Mouse (Mus musculus): ENCODE data around the gene Cd19. TPM values are rescaled to one million over a fixed set of nuclear protein-coding genes. Genes with fewer than 3 reads are reported as not detected.

Cd19 gene
- polyA plus RNA-seq, 2 experiments: 0.18 to 0.19 TPM

- no peak for ATAC-seq (ENCODE audit: low FRiP score, low read depth)
- 89% methylated on average over 3 of the region's 3 CpGs for WGBS
- Histone ChIP-seq H3K9ac (ENCODE audit: low read depth, low read length, severe bottlenecking) (no peak overlapping the region), H3K27ac (replicated peaks; ENCODE audit: low read depth, low read length) (no peak overlapping the region), H3K4me2 (replicated peaks; ENCODE audit: low read depth, low read length, severe bottlenecking) (no peak overlapping the region), H3K27me3 (ENCODE audit: control insufficient read depth, insufficient read depth, low read length) (no peaks in the 10 kb centered on the region), H3K4me1 (ENCODE audit: control insufficient read depth, insufficient read depth, low read length) (no peaks in the 10 kb centered on the region), H3K4me3 (replicated peaks; ENCODE audit: low read length) (no peak overlapping the region), H3K36me3 (ENCODE audit: control insufficient read depth, insufficient read depth, low read length) (peaks cover 46% of the 10 kb centered on the region), H3K9me3 (ENCODE audit: control insufficient read depth, low read length) (no peaks in the 10 kb centered on the region)
- no peak for TF ChIP-seq POLR2A (IDR thresholded peaks at IDR 0.05; ENCODE audit: borderline replicate concordance, extremely low read depth, insufficient read depth, insufficient read length)
- no peak for DNase-seq (ENCODE audit: low spot score)
Measured at GRCm38 (mm10) chr7:126435801-126436200, 21.1 kb upstream of the Cd19 start.

GRCm38 (mm10) chr7:126434726-126435125 is 20.0 kb upstream of the Cd19 start:
- ATAC-seq (ENCODE audit: low FRiP score, low read depth): no peak
- H3K36me3 ChIP-seq (ENCODE audit: control insufficient read depth, insufficient read depth, low read length): peaks cover 38% of the 10 kb centered on the region
- H3K4me3 ChIP-seq (replicated peaks; ENCODE audit: low read length): no peak overlapping the region
- H3K4me2 ChIP-seq (replicated peaks; ENCODE audit: low read depth, low read length, severe bottlenecking): no peak overlapping the region
- no peaks in the 10 kb centered on the region for H3K9me3 ChIP-seq (ENCODE audit: control insufficient read depth, low read length)
- 0 out of 2 replicates have a peak, but pooled peaks cover 1% of the 10 kb centered on the region for H3K4me1 ChIP-seq (ENCODE audit: control insufficient read depth, insufficient read depth, low read length)
- no peaks in the 10 kb centered on the region for H3K27me3 ChIP-seq (ENCODE audit: control insufficient read depth, insufficient read depth, low read length)
- no peak for DNase-seq (ENCODE audit: low spot score)
- no peak overlapping the region for H3K27ac ChIP-seq (replicated peaks; ENCODE audit: low read depth, low read length)
- 86% methylated on average over 7 of the region's 7 CpGs for WGBS
- H3K9ac ChIP-seq (ENCODE audit: low read depth, low read length, severe bottlenecking): no peak overlapping the region
- TF ChIP-seq POLR2A (IDR thresholded peaks at IDR 0.05; ENCODE audit: borderline replicate concordance, extremely low read depth, insufficient read depth, insufficient read length): no peak

GRCm38 (mm10) chr7:126430167-126430566 is 15.5 kb upstream of the Cd19 start:
- no peak overlapping the region for H3K4me3 ChIP-seq (replicated peaks; ENCODE audit: low read length)
- H3K27me3 ChIP-seq (ENCODE audit: control insufficient read depth, insufficient read depth, low read length): no peaks in the 10 kb centered on the region
- no peak for DNase-seq (ENCODE audit: low spot score)
- TF ChIP-seq POLR2A (IDR thresholded peaks at IDR 0.05; ENCODE audit: borderline replicate concordance, extremely low read depth, insufficient read depth, insufficient read length): no peak
- ATAC-seq (ENCODE audit: low FRiP score, low read depth): no peak
- H3K27ac ChIP-seq (replicated peaks; ENCODE audit: low read depth, low read length): no peak overlapping the region
- H3K9me3 ChIP-seq (ENCODE audit: control insufficient read depth, low read length): no peaks in the 10 kb centered on the region
- H3K4me1 ChIP-seq (ENCODE audit: control insufficient read depth, insufficient read depth, low read length): peaks cover 13% of the 10 kb centered on the region
- H3K9ac ChIP-seq (ENCODE audit: low read depth, low read length, severe bottlenecking): no peak overlapping the region
- H3K4me2 ChIP-seq (replicated peaks; ENCODE audit: low read depth, low read length, severe bottlenecking): peak overlapping the region; percentile 79; the same call in 1 of the 2 replicates
- peaks cover 26% of the 10 kb centered on the region for H3K36me3 ChIP-seq (ENCODE audit: control insufficient read depth, insufficient read depth, low read length)

GRCm38 (mm10) chr7:126429503-126429898 is 14.8 kb upstream of the Cd19 start:
- Histone ChIP-seq H3K36me3 (ENCODE audit: control insufficient read depth, insufficient read depth, low read length) (peaks cover 23% of the 10 kb centered on the region), H3K4me1 (ENCODE audit: control insufficient read depth, insufficient read depth, low read length) (peaks cover 13% of the 10 kb centered on the region), H3K9me3 (ENCODE audit: control insufficient read depth, low read length) (no peaks in the 10 kb centered on the region), H3K9ac (ENCODE audit: low read depth, low read length, severe bottlenecking) (peak overlapping the region; percentile 80), H3K4me3 (replicated peaks; ENCODE audit: low read length) (peak overlapping the region; percentile 73), H3K27ac (replicated peaks; ENCODE audit: low read depth, low read length) (no peak overlapping the region), H3K27me3 (ENCODE audit: control insufficient read depth, insufficient read depth, low read length) (no peaks in the 10 kb centered on the region), H3K4me2 (replicated peaks; ENCODE audit: low read depth, low read length, severe bottlenecking) (peak overlapping the region; percentile 79)
- DNase-seq (ENCODE audit: low spot score) (no peak), ATAC-seq (ENCODE audit: low FRiP score, low read depth) (no peak)
- WGBS: 31% methylated on average over 15 of the region's 15 CpGs
- no peak for TF ChIP-seq POLR2A (IDR thresholded peaks at IDR 0.05; ENCODE audit: borderline replicate concordance, extremely low read depth, insufficient read depth, insufficient read length)

GRCm38 (mm10) chr7:126428631-126429502 is 14.2 kb upstream of the Cd19 start, which contains the start of gene Rabep2:
Gene Rabep2 (plus strand): TSS chr7:126428759.
- peaks cover 17% of the 10 kb centered on the region for H3K36me3 ChIP-seq (ENCODE audit: control insufficient read depth, insufficient read depth, low read length)
- peak within 1 kb of the TSS; percentile 91 for H3K27ac ChIP-seq (replicated peaks; ENCODE audit: low read depth, low read length)
- peak within 1 kb of the TSS; percentile 79 for H3K4me2 ChIP-seq (replicated peaks; ENCODE audit: low read depth, low read length, severe bottlenecking)
- ATAC-seq (ENCODE audit: low FRiP score, low read depth) (peak; percentile 95), DNase-seq (ENCODE audit: low spot score) (peak; percentile 88)
- peak within 1 kb of the TSS; percentile 73 for H3K4me3 ChIP-seq (replicated peaks; ENCODE audit: low read length)
- peaks cover 13% of the 10 kb centered on the region for H3K4me1 ChIP-seq (ENCODE audit: control insufficient read depth, insufficient read depth, low read length)
- no peaks in the 10 kb centered on the region for H3K9me3 ChIP-seq (ENCODE audit: control insufficient read depth, low read length)
- no peaks in the 10 kb centered on the region for H3K27me3 ChIP-seq (ENCODE audit: control insufficient read depth, insufficient read depth, low read length)
- peak within 1 kb of the TSS; percentile 80 for H3K9ac ChIP-seq (ENCODE audit: low read depth, low read length, severe bottlenecking)
- WGBS: under 1% methylated on average over 54 of the region's 82 CpGs
- TF ChIP-seq POLR2A (IDR thresholded peaks at IDR 0.05; ENCODE audit: borderline replicate concordance, extremely low read depth, insufficient read depth, insufficient read length): 0 out of 2 replicates have a peak, but pooled peaks have one; percentile 80

All from limb, embryonic 14.5 days (tissue).